Mouse (Mus musculus): ENCODE results near the gene Prss16. TPM values are rescaled to one million over a fixed set of nuclear protein-coding genes. Genes with fewer than 3 reads are reported as not detected.
A peak's percentile ranks its signal among the peaks of the same experiment; 100 is the strongest.

Gene Prss16
- total and polyA plus RNA-seq, 2 experiments from 2014 or later: not detected

- Histone ChIP-seq H3K9ac (replicated peaks; ENCODE audit: low read length) (peak overlapping the region; percentile 35; the same call in 1 of the 2 replicates), H3K4me2 (ENCODE audit: low read depth, low read length) (peak overlapping the region; percentile 86), H3K36me3 (ENCODE audit: insufficient read depth, low read length) (no peaks in the 10 kb centered on the region), H3K27ac (no peak overlapping the region), H3K9me3 (ENCODE audit: low read length) (no peaks in the 10 kb centered on the region), H3K27me3 (ENCODE audit: insufficient read depth, low read length) (peaks cover 91% of the 10 kb centered on the region), H3K4me3 (ENCODE audit: low read length) (peak overlapping the region; percentile 46), H3K4me1 (ENCODE audit: insufficient read depth, low read length) (peaks cover 12% of the 10 kb centered on the region; the same call in 1 of the 2 replicates)
- ATAC-seq (peak; percentile 66), DNase-seq (ENCODE audit: low spot score) (no peak)
- WGBS: under 1% methylated on average over 38 of the region's 38 CpGs
- TF ChIP-seq CTCF (IDR thresholded peaks at IDR 0.05; ENCODE audit: low read depth): no peak
These were observed 3.0 kb downstream of the Prss16 start for GRCm38 (mm10) chr13:22006334-22007120.

- peak overlapping the region; percentile 86 for H3K4me2 ChIP-seq (ENCODE audit: low read depth, low read length)
- peaks cover 93% of the 10 kb centered on the region for H3K27me3 ChIP-seq (ENCODE audit: insufficient read depth, low read length)
- H3K9ac ChIP-seq (replicated peaks; ENCODE audit: low read length): peak overlapping the region; percentile 35; the same call in 1 of the 2 replicates
- H3K27ac ChIP-seq: no peak overlapping the region
- no peak for TF ChIP-seq CTCF (IDR thresholded peaks at IDR 0.05; ENCODE audit: low read depth)
- no peaks in the 10 kb centered on the region for H3K9me3 ChIP-seq (ENCODE audit: low read length)
- H3K4me3 ChIP-seq (ENCODE audit: low read length): peak overlapping the region; percentile 46
- under 1% methylated on average over 45 of the region's 45 CpGs for WGBS
- no peak for DNase-seq (ENCODE audit: low spot score)
- peak; percentile 51 for ATAC-seq
- peaks cover 12% of the 10 kb centered on the region; the same call in 1 of the 2 replicates for H3K4me1 ChIP-seq (ENCODE audit: insufficient read depth, low read length)
- H3K36me3 ChIP-seq (ENCODE audit: insufficient read depth, low read length): no peaks in the 10 kb centered on the region
These were observed 3.8 kb downstream of the Prss16 start for GRCm38 (mm10) chr13:22005605-22006333.

GRCm38 (mm10) chr13:22001823-22002222 lies 7.7 kb downstream of the Prss16 start:
- peaks cover 92% of the 10 kb centered on the region for H3K27me3 ChIP-seq (ENCODE audit: insufficient read depth, low read length)
- WGBS: 30% methylated on average over 5 of the region's 5 CpGs
- peaks cover 11% of the 10 kb centered on the region; the same call in 1 of the 2 replicates for H3K4me1 ChIP-seq (ENCODE audit: insufficient read depth, low read length)
- no peak overlapping the region for H3K4me3 ChIP-seq (ENCODE audit: low read length)
- no peak overlapping the region for H3K4me2 ChIP-seq (ENCODE audit: low read depth, low read length)
- H3K27ac ChIP-seq: no peak overlapping the region
- no peaks in the 10 kb centered on the region for H3K36me3 ChIP-seq (ENCODE audit: insufficient read depth, low read length)
- no peak for TF ChIP-seq CTCF (IDR thresholded peaks at IDR 0.05; ENCODE audit: low read depth)
- no peak overlapping the region for H3K9ac ChIP-seq (replicated peaks; ENCODE audit: low read length)
- no peak for DNase-seq (ENCODE audit: low spot score)
- ATAC-seq: no peak
- H3K9me3 ChIP-seq (ENCODE audit: low read length): no peaks in the 10 kb centered on the region

- H3K27me3 ChIP-seq (ENCODE audit: insufficient read depth, low read length): peaks cover 92% of the 10 kb centered on the region
- no peak overlapping the region for H3K4me3 ChIP-seq (ENCODE audit: low read length)
- no peaks in the 10 kb centered on the region for H3K9me3 ChIP-seq (ENCODE audit: low read length)
- H3K9ac ChIP-seq (replicated peaks; ENCODE audit: low read length): no peak overlapping the region
- no peak overlapping the region for H3K4me2 ChIP-seq (ENCODE audit: low read depth, low read length)
- 62% methylated on average over 2 of the region's 2 CpGs for WGBS
- no peak overlapping the region for H3K27ac ChIP-seq
- H3K4me1 ChIP-seq (ENCODE audit: insufficient read depth, low read length): peaks cover 7% of the 10 kb centered on the region; the same call in 1 of the 2 replicates
- TF ChIP-seq CTCF (IDR thresholded peaks at IDR 0.05; ENCODE audit: low read depth): no peak
- ATAC-seq (no peak), DNase-seq (ENCODE audit: low spot score) (no peak)
- H3K36me3 ChIP-seq (ENCODE audit: insufficient read depth, low read length): no peaks in the 10 kb centered on the region
These were observed 8.2 kb downstream of the Prss16 start for GRCm38 (mm10) chr13:22001346-22001745.

- DNase-seq (ENCODE audit: low spot score): no peak
- H3K4me3 ChIP-seq (ENCODE audit: low read length): no peak overlapping the region
- H3K4me1 ChIP-seq (ENCODE audit: insufficient read depth, low read length): no peaks in the 10 kb centered on the region
- H3K9ac ChIP-seq (replicated peaks; ENCODE audit: low read length): no peak overlapping the region
- no peak overlapping the region for H3K27ac ChIP-seq
- H3K27me3 ChIP-seq (ENCODE audit: insufficient read depth, low read length): peaks cover 96% of the 10 kb centered on the region
- TF ChIP-seq CTCF (IDR thresholded peaks at IDR 0.05; ENCODE audit: low read depth): no peak
- H3K36me3 ChIP-seq (ENCODE audit: insufficient read depth, low read length): no peaks in the 10 kb centered on the region
- H3K4me2 ChIP-seq (ENCODE audit: low read depth, low read length): no peak overlapping the region
- no peaks in the 10 kb centered on the region for H3K9me3 ChIP-seq (ENCODE audit: low read length)
- 38% methylated on average over 4 of the region's 4 CpGs for WGBS
- no peak for ATAC-seq
These were observed 10.4 kb downstream of the Prss16 start for GRCm38 (mm10) chr13:21999147-21999546.

GRCm38 (mm10) chr13:21998412-21998811 lies 11.1 kb downstream of the Prss16 start:
- WGBS: 32% methylated on average over 3 of the region's 3 CpGs
- no peaks in the 10 kb centered on the region for H3K4me1 ChIP-seq (ENCODE audit: insufficient read depth, low read length)
- no peak overlapping the region for H3K4me3 ChIP-seq (ENCODE audit: low read length)
- no peaks in the 10 kb centered on the region for H3K9me3 ChIP-seq (ENCODE audit: low read length)
- TF ChIP-seq CTCF (IDR thresholded peaks at IDR 0.05; ENCODE audit: low read depth): no peak
- no peak overlapping the region for H3K4me2 ChIP-seq (ENCODE audit: low read depth, low read length)
- H3K9ac ChIP-seq (replicated peaks; ENCODE audit: low read length): no peak overlapping the region
- H3K36me3 ChIP-seq (ENCODE audit: insufficient read depth, low read length): no peaks in the 10 kb centered on the region
- DNase-seq (ENCODE audit: low spot score) (no peak), ATAC-seq (no peak)
- peaks cover 93% of the 10 kb centered on the region for H3K27me3 ChIP-seq (ENCODE audit: insufficient read depth, low read length)
- H3K27ac ChIP-seq: no peak overlapping the region

Measured in hindbrain, postnatal 0 days (tissue).